Mouse (Mus musculus) forebrain, embryonic 14.5 days (tissue): ENCODE data around the gene Vmn2r25. TPM values are rescaled to one million over a fixed set of nuclear protein-coding genes. Genes with fewer than 3 reads are reported as not detected.
"Not testable (repeated sequence)": the region's sequence is repeated elsewhere in the genome, so short reads cannot be mapped to it uniquely, and the experiment has no call there.

Experiments used
- ATAC-seq: fragments of 200-750 bp; cut with Nextera tagmentation; 2 replicates; pipeline ENCODE4 v1.8.0; 2017; ENCODE audit warnings: mild to moderate bottlenecking, moderate library complexity
- DNase-seq: peaks from one replicate; pipeline ENCODE4 v3.0.0-alpha.2; 2015; ENCODE audit warnings: low spot score
- H3K27ac ChIP-seq: fragments of 300-500 bp; sonication (generic); 2 replicates; pipeline ENCODE4 v1.5.1; 2014; ENCODE audit warnings: low read depth, mild to moderate bottlenecking, control low read depth, low read length, moderate library complexity
- H3K27me3 ChIP-seq: fragments of 300-500 bp; sonication (generic); replicated peaks from 2 replicates; pipeline ENCODE4 v1.6.1; 2014; ENCODE audit warnings: low read length, control low read depth, mixed read lengths; ENCODE audit not compliant: control insufficient read depth, insufficient read depth
- H3K36me3 ChIP-seq: fragments of 300-500 bp; sonication (generic); 2 replicates; pipeline ENCODE4 v1.6.1; 2014; ENCODE audit warnings: low read length, control low read depth; ENCODE audit not compliant: control insufficient read depth, insufficient read depth
- H3K4me1 ChIP-seq: fragments of 300-500 bp; sonication (generic); 2 replicates; pipeline ENCODE4 v1.6.1; 2014; ENCODE audit warnings: antibody characterized with exemption, low read length, control low read depth; ENCODE audit not compliant: control insufficient read depth, insufficient read depth
- H3K4me2 ChIP-seq: fragments of 300-500 bp; sonication (generic); 2 replicates; pipeline ENCODE4 v1.6.1; 2014; ENCODE audit warnings: mild to moderate bottlenecking, control low read depth, low read length
- H3K4me3 ChIP-seq: fragments of 300-500 bp; sonication (generic); 2 replicates; pipeline ENCODE4 v1.5.1; 2014; ENCODE audit warnings: low read depth, low read length, control low read depth
- H3K9ac ChIP-seq: fragments of 300-500 bp; sonication (generic); 2 replicates; pipeline ENCODE4 v1.6.1; 2014; ENCODE audit warnings: mild to moderate bottlenecking, low read length, control low read depth, moderate library complexity
- H3K9me3 ChIP-seq: fragments of 300-500 bp; sonication (generic); replicated peaks from 2 replicates; pipeline ENCODE4 v1.6.1; 2016; ENCODE audit warnings: low read length, control low read depth, mixed read lengths; ENCODE audit not compliant: control insufficient read depth
- WGBS: fragments of 180-500 bp; shearing (Covaris S2); extraction: QIAGEN DNeasy Blood & Tissue Kit; methylation state at CpG from one replicate; pipeline ENCODE4 v1.1.7; 2014; 5-methylcytosine and 5-hydroxymethylcytosine counted together
- polyA plus RNA-seq: library from polyadenylated mRNA; unstranded; fragments of >200 nt; fragmentation: Nextera tagmentation; extraction: Ambion mirVana; gene quantifications from 2 replicates; pipeline ENCODE4 v1.2.1, GENCODE M21; 2014

The Vmn2r25 gene
- not detected in 2 replicates for polyA plus RNA-seq

- not testable (repeated sequence) for H3K9ac ChIP-seq, H3K36me3 ChIP-seq, H3K9me3 ChIP-seq, ATAC-seq, H3K4me1 ChIP-seq, H3K4me2 ChIP-seq, DNase-seq, H3K27me3 ChIP-seq, H3K4me3 ChIP-seq, H3K27ac ChIP-seq
- WGBS, result 78% methylated on average over 1 of the region's 2 CpGs
Measured at GRCm38 (mm10) chr6:123853363-123853762, at the start of gene Vmn2r25. Vmn2r25 (minus strand) TSS chr6:123853463.

GRCm38 (mm10) chr6:123819951-123820350 lies 33.3 kb downstream of the Vmn2r25 start:
- DNase-seq (no peak), ATAC-seq (no peak)
- Histone ChIP-seq H3K27ac (no peak overlapping the region), H3K4me3 (no peak overlapping the region), H3K36me3 (no peaks in the 10 kb centered on the region), H3K9me3 (no peaks in the 10 kb centered on the region), H3K4me2 (no peak overlapping the region), H3K27me3 (no peaks in the 10 kb centered on the region), H3K4me1 (no peaks in the 10 kb centered on the region), H3K9ac (no peak overlapping the region)
- WGBS, result 83% methylated on average over 8 of the region's 8 CpGs

GRCm38 (mm10) chr6:123810291-123810690 lies 43.0 kb downstream of the Vmn2r25 start:
- not testable (repeated sequence) for H3K4me2 ChIP-seq, ATAC-seq, H3K4me1 ChIP-seq, H3K27me3 ChIP-seq, H3K27ac ChIP-seq, H3K9ac ChIP-seq, DNase-seq, H3K9me3 ChIP-seq, H3K4me3 ChIP-seq, H3K36me3 ChIP-seq

GRCm38 (mm10) chr6:123793746-123794145 lies 59.5 kb downstream of the Vmn2r25 start:
- Histone ChIP-seq H3K9ac (no peak overlapping the region), H3K4me3 (no peak overlapping the region), H3K36me3 (no peaks in the 10 kb centered on the region), H3K27me3 (no peaks in the 10 kb centered on the region), H3K4me2 (no peak overlapping the region), H3K27ac (no peak overlapping the region), H3K4me1 (no peaks in the 10 kb centered on the region), H3K9me3 (no peaks in the 10 kb centered on the region)
- 35% methylated on average over 9 of the region's 9 CpGs for WGBS
- DNase-seq (no peak), ATAC-seq (no peak)

GRCm38 (mm10) chr6:123784857-123785256 lies 68.4 kb downstream of the Vmn2r25 start:
- ATAC-seq (no peak), DNase-seq (no peak)
- Histone ChIP-seq H3K4me3 (no peak overlapping the region), H3K27ac (no peak overlapping the region), H3K9ac (no peak overlapping the region), H3K4me1 (no peaks in the 10 kb centered on the region), H3K27me3 (no peaks in the 10 kb centered on the region), H3K9me3 (no peaks in the 10 kb centered on the region), H3K4me2 (no peak overlapping the region), H3K36me3 (no peaks in the 10 kb centered on the region)
- 72% methylated on average over 2 of the region's 2 CpGs for WGBS

- no peak within 1 kb of the TSS for H3K27ac ChIP-seq
- no peaks in the 10 kb centered on the region for H3K4me1 ChIP-seq
- no peak within 1 kb of the TSS for H3K4me3 ChIP-seq
- H3K9me3 ChIP-seq, result no peaks in the 10 kb centered on the region
- WGBS, result 76% methylated on average over 1 of the region's 1 CpGs
- DNase-seq (no peak), ATAC-seq (no peak)
- H3K27me3 ChIP-seq, result no peaks in the 10 kb centered on the region
- H3K4me2 ChIP-seq, result no peak within 1 kb of the TSS
- H3K36me3 ChIP-seq, result no peaks in the 10 kb centered on the region
- no peak within 1 kb of the TSS for H3K9ac ChIP-seq
Measured at GRCm38 (mm10) chr6:123778579-123778978, 74.7 kb downstream of the Vmn2r25 start, which contains the start of gene Vmn2r24. Vmn2r24 (plus strand) TSS chr6:123778879.

Other genes starting within 250 kb of the Vmn2r25 start
- gene Vmn2r22, start 202.7 kb downstream of the Vmn2r25 start, polyA plus RNA-seq, result not detected in 2 replicates
- gene Vmn2r23, start 150.8 kb downstream of the Vmn2r25 start, polyA plus RNA-seq, result not detected in 2 replicates
- gene Vmn2r24, start 74.6 kb downstream of the Vmn2r25 start, polyA plus RNA-seq, result not detected in 2 replicates
- not detected in 2 replicates for gene Vmn2r26, start 171.1 kb upstream of the Vmn2r25 start, polyA plus RNA-seq